Mouse (Mus musculus): ENCODE results near the gene Fam120a. TPM values are rescaled to one million over a fixed set of nuclear protein-coding genes. Genes with fewer than 3 reads are reported as not detected.

The Fam120a gene
- total RNA-seq, 2 experiments from 2014 or later = 127 to 130 TPM

DNA sequence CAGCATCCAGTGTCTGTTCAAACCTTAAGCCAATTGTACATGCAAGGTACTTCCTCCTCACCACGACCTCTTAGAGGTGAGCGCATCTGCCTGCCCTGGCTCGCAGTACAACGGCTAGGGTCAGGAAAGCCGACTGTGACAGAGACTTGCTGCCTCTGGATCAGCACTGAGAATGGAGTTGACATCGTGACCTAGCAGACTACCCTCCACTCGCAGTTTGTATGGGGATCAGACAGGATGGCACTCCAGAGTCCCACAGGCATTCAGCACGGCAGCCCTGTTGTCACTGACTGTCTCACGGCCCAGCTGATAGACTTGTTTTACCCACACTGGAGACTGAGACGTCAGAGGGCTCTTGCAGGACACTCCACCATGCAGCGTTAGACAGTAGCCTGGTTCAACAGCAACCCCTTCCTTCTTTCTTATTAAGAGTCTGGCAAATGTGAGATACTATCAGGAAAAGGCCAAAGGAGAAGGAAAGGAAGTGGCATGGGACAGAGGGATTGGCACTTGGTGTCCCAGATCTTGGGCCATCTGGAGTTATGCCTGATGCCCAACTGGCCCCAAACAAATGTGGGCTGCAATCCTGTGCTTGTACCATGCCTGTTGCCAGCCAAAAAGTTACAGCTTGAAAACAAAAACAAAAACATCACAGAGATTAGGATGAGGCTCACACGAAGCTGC is 103.0 kb downstream of the Fam120a start:
- intact Hi-C loops (cut with DNase I) = no loop called here
- no peak for DNase-seq (ENCODE audit: low spot score in 2 of 2)

DNA sequence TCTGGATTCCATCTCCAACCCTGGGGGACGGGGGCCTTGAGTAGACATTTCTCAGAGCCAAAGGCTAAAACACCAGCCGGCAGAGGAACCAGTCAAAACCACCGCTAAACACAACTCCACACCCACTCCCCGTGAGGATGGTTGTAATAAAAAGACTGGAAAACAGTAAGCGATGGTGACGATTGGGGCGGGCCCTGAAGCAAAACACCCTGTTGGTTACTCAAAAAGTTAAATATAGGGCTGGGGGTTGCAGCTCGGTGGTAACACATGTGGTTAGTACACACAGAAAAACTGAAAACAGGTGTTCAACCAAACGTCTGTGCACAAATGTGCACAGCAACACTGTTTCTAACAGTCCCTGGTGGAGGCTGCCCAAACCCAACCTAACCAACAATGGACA is 104.3 kb downstream of the Fam120a start:
- intact Hi-C loops (cut with DNase I) = no loop called here

DNA sequence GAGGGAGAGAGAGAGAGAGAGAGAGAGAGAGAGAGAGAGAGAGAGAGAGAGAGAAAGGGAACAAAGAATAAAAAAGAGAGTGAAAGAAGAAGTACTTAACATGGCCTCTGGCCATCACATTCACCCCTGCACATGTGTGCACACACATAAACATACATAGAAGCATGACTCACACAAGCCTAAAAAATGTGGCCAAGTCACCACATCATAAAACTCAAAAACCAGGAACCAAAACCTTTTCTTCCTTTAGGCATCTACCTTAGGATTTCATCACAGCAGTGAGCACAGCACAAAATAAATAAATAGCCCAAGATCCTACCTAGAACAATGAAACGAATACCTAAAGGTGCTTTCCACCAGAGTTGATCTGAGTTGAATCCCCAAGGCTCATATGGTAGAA is 105.9 kb downstream of the Fam120a start:
- DNase-seq (ENCODE audit: low spot score in 2 of 2) = no peak
- intact Hi-C loops (cut with DNase I) = no loop called here

More for the DNA sequence above, 104.3 kb downstream of the Fam120a start:
- no peak for DNase-seq (ENCODE audit: low spot score in 2 of 2)

DNA sequence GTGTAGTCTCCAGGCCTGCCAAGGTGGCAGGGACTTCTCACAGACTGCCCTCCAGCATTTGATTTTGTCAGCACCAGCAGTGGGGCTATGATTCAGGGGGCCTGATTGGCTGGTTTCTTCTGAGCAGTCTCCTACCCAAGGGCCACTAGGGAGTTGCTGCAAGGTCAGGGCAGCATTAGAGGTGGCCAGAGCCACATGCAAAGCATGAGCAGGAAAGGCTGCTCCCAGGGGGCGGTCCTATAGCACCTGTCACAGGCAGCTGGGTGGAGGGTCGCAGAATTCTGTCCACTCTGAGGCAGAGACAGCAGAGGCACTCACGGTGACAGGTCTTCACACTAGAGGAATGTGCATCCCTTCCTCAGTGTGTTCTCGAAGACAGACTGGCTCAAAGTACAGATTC is 109.0 kb downstream of the Fam120a start:
- DNase-seq (ENCODE audit: low spot score in 2 of 2) = no peak
- intact Hi-C loops (cut with DNase I) = no loop called here

DNA sequence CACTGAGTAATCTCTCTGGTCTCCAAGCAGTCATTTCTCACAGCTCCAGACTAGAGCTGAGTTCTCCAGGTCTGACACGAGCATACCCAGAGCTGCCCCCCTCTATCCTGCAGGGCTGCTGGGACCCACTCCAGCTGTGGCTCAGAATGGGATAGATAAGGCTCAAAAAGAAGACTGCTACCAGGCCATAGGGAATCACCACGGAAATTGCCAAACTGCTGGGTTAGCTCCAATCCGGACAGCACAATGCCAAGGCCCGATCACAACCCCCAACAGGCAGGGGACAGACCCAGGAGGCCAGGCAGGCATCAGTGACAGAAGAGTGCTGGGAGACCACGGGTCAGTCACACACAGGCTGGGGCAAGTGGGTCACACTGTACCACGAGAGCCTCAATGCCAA is 109.8 kb downstream of the Fam120a start:
- no peak for DNase-seq (ENCODE audit: low spot score in 2 of 2)
- intact Hi-C loops (cut with DNase I) = no loop called here

DNA sequence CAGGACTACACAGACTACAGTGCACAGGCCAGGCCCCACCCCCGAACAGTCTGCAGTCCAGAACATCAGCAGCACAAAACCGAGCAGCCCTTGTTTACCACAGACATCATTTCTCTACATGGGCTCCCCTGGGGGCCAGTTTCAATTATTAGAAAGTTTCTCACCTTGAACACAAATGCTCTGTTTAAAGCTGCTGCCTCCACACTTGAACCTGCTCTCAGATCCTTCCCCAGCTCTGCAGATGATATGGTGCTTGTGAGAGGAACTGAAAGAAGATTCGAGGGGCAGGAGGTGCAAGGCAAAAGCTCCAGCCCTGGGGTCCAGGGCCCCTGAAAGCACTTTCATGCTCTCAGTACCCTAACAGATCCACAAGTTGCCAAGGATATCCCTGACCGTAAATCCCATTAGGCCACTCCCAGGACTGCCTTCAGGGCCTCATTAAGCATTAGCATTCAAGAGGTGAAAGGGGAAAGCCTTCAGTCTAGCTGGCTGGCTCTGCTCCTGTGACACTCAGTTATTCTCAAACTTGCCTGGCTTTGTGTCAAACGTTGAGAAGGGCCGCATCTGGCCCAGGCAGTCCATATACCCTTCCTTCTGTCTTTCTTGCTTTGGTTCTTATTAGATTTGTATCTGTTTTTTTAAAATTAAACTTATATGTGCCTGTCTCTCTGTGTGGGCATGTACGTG is 110.4 kb downstream of the Fam120a start:
- DNase-seq (ENCODE audit: low spot score in 2 of 2) = no peak
- intact Hi-C loops (cut with DNase I) = no loop called here

DNA sequence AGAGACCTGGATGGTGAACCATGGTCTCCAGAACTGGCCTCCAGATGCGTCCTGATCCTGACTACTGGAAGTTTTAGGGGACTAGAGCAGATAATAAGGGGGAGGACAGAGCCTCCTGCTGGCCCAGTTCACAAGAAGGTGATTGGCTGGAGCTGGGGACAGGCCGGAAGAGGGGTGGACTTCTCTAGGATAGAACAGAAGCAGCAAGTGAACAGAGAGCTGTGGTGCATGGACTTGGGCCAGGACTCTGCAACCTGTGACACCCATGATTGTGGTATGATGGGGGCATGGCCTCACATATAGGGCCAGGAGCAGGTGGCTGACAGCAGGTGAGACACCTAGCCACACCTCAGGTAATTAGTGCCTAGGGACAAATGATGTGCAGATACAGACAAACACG is 113.9 kb downstream of the Fam120a start:
- intact Hi-C loops (cut with DNase I) = no loop called here
- DNase-seq (ENCODE audit: low spot score in 2 of 2) = no peak

DNA sequence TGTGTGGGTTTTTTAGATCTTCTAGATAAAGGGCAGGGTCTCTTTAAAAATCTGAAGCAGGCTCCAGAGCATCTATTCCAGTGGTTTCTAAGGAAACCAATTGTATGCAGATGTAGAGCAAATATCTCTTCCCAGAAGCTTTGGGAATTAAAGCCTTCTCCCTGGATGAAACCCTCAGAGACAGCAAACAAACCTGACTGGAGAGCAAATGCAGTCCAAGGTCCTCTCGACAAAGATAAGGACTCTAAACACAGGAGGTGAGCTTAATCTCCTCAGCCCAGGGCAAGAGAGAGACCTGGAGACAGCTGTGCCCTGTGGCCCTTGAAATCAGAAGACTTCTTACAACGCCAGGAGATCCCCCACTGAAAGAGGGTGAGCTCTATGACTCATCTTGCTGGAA is 114.3 kb downstream of the Fam120a start:
- intact Hi-C loops (cut with DNase I) = no loop called here
- DNase-seq (ENCODE audit: low spot score in 2 of 2) = no peak

DNA sequence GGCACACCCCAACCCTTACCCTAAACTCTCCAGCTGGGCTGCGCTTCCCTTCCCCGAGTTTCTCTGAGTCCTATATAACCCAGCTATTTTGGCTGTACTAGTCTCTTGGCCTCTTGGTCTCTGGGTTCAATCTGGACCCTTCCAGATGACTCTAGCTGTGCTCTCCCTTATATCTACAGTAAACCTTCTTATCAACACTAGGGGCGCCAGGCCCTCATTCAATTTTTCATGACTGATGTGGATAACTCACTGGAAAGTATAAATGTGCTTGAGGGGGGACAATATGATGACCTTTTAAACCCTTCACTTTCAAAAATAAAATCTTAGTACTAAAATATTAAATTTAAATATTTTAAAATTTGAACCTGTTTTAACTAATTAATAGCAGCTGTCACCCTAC is 115.0 kb downstream of the Fam120a start:
- intact Hi-C loops (cut with DNase I) = no loop called here
- no peak for DNase-seq (ENCODE audit: low spot score in 2 of 2)

DNA sequence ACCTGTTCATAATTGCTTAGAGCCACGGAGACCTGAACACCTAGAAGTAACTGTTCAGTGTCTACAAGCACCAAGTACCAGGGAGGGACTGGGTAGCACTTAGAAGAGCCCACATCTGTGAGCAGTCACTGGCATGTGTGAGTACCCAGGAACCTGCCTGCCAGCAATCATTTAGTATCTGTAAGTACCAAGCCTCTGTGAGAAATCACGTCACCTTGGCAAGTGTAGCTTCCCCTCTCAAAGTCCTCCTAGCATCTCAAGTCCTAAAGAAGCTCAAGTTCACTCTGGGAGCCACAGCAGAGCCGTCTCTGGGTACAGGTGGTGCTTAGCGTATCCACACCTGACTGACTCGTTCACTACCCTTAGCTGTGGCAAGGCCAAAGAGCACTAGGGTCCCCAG is 116.1 kb downstream of the Fam120a start:
- no peak for DNase-seq (ENCODE audit: low spot score in 2 of 2)
- intact Hi-C loops (cut with DNase I) = no loop called here

DNA sequence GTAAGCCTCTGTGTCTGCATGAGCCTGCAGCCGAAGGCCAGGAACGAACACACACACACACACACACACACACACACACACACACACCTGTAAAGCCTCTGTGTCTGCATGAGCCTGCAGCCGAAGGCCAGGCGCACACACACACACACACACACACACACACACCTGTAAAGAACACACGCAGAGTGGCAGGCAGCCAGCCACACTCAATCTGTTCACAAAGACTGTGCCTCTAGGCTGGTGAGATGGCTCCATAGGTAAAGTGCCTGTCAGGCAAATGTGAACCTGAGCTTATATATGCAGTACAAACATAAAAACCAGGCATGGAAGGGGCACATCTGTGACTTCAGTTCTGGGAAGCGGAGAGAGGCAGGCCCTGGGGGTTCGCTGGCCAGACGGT is 117.0 kb downstream of the Fam120a start:
- intact Hi-C loops (cut with DNase I) = no loop called here
- no peak for DNase-seq (ENCODE audit: low spot score in 2 of 2)

DNA sequence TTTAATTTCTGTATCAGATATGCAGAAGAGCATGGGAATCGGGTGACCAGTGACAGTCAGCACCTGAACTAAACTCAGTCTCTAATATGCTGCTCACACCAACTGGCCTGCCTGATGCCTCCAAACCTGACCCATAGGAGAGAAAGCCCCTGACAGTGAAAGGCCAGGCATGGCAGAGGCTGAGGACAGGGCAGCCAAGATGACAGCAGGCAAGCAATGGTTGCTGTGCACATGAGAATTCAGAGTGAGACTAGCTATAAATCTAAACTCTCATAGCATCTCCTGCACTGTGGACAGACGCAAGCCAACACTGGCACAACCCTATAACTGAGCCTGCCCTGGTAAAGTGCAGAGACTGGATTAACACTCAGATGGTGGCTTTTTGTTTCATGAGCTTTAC is 117.5 kb downstream of the Fam120a start:
- intact Hi-C loops (cut with DNase I) = no loop called here
- no peak for DNase-seq (ENCODE audit: low spot score in 2 of 2)

DNA sequence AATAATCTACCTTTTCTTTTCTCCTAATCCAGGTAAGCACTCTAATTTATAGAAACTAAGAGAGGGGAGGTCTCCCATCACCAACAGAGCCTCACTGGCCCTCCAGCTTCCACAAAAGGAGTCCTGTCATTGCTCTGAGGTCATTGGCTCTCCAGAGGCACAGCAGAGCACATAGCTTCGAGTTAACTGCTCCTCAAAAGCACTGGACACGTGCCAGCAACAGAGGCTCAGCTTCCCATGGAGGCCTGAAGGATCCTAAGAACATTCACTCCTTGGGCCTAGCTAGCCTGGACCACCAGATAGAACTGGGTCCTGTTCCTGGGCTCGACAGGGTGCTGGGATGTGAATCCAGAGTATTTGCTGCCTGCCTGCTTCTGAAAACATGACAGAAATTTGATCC is 118.7 kb downstream of the Fam120a start:
- intact Hi-C loops (cut with DNase I) = no loop called here
- peak in 1 of 2 experiments; percentile 40 for DNase-seq (ENCODE audit: low spot score in 2 of 2)

DNA sequence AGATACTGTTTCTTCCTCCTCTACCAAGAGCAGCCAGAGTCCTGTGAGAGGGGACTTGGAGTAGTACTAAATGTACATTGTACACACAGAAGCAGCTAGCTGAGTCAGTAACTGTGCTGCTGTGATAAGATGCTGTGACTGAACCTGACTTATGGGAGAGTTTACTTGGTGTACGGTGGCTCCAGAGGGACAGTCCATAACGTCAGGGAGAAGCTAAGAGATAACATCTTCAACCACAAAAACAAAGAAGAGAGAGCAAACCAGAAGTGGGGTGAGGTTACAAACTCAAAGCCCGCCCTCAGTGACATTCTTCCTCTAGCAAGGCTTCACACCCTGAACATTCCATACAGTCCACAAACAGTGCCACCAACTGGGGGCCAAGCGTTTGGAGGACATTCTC is 122.5 kb downstream of the Fam120a start:
- no peak for DNase-seq (ENCODE audit: low spot score in 2 of 2)
- intact Hi-C loops (cut with DNase I) = no loop called here

DNA sequence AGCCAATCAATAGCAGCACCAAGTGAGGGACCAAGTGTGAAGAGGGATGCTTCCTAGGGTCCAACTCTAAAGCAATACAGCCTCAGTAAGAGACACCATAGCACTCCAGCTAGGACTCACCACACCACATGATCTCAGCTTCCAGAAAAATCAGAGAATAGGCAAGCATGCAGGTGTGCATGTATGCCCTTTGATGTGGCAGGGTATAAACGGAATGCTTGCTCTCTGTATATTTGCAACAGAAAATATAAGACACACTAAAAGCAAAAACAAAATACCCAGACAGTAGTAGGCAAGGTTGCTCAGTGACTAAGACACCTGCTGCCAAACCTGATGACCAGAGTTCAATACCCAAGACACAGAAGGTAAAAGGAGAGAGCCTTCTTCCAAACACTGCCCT is 124.3 kb downstream of the Fam120a start:
- no peak for DNase-seq (ENCODE audit: low spot score in 2 of 2)
- intact Hi-C loops (cut with DNase I) = no loop called here

DNA sequence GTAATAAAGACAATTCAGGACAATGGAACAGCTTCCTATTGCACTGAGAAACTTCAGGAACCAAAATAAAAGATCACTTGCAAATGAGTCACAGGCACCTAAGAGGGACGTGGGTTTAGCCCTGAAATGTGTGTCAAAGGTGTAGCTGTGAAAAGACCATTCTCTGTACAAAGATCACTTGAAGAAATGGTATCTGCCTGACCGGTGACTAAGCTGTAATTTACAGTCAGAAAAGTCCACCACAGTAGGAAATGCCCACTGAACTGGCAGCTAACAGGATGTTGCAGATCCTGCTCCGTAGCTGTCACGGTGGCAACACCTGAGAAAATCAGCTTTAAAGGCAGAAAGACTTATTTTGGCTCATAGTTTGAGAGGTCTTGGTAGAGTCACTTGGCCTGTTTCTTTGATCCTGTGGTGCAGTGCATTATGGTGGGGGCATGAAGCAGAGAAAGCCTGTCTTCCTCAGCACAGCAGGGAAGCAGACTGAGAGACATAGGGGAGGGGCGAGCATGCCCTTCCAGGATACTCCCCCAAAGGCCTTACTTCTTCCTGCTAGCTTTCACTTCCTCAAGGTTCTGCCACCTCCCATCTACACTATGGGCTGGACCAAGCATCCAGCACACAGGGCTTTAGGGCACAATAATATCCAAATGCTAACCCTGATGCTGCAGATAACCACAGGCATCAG is 125.8 kb downstream of the Fam120a start:
- intact Hi-C loops (cut with DNase I) = no loop called here
- DNase-seq (ENCODE audit: low spot score in 2 of 2) = no peak

DNA sequence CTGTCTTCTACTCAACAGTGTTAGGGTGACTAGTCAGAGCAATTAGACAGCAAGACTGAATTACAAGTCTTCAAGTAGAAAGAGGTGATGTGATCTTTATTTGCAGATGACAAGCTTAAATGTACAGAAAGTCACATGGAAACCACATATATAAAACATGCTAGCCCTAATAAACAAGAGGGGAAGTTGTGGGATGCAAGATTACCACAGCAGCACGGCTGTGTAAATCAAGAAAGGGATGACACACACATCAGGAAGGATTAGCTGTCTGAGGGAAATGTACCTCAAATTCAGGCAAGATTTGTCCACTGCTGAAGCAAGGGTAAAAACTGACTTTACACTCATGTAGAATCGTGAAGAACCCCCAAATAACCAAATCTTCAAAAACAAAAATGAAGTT is 129.5 kb downstream of the Fam120a start:
- intact Hi-C loops (cut with DNase I) = no loop called here

DNA sequence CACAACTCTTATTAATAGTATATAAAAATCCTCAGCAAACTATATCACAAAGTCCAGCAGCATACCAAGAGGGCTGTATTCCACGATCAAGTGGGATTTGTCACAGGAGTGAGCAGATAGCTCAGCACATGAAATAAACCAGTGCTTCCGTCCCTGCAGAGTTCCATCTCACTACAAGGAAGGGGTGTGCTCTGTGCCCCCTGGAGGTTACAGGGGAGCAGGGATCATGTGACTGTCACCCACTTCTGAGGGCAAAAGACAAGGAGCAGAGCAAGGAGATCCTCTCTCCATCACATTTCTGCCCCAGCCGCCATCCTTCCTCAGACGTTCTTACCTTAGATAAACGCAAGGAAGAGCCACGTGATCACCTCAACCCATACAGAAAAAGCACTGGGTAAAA is 130.3 kb downstream of the Fam120a start:
- DNase-seq (ENCODE audit: low spot score in 2 of 2) = no peak
- intact Hi-C loops (cut with DNase I) = no loop called here

More for the DNA sequence above, 129.5 kb downstream of the Fam120a start:
- DNase-seq (ENCODE audit: low spot score in 2 of 2) = no peak

DNA sequence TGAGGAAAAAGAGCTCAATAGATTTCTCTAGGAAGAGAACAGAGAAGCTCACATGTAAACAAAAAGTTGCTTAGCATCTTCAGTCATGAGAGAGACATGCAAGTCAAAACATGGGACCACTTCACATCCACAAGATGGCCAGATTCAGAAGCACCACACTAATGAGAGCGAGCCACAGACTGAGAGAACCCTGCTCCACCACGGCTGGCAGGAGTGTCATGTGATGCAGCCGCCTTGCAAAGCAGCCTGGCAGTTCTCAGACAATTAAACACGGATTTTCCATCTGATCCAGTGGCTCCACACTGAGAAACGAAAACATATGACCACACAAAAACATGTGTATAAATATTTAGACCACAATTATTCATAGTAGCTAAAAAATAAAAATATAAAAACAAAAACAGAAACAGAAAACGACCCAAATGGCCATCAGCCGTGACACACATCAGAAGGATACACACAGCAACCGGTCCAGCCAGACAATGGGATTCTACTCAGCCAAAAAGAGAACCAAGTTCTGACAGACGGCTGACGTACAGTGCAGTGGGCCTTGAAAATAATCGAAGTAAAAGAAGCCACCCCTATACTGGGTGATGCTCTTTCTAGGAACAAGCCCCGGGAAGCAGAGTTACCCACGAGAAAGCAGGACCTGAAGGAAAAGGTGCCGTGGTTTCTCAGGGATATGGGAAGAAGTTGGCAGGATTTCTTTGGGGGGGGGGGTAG is 137.1 kb downstream of the Fam120a start:
- intact Hi-C loops (cut with DNase I) = no loop called here
- DNase-seq (ENCODE audit: low spot score in 2 of 2) = no peak

DNA sequence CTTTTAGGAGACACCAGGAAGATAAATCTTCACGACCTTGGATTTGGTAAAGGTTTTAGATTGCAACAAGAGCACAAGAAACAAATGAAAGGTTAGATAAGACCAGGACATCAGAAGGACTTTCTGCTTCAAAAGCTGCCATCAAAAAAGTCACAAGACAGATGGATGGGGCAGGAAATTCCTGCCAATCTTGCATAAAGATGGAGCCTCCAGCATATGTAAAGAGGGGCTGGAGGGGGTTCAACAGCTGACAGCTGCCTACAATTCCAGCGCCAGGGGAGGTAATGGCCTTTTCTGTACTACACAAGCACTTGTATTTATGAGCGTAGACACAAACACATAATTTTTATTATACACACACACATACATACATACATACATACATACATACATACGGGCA is 138.0 kb downstream of the Fam120a start:
- intact Hi-C loops (cut with DNase I) = no loop called here
- DNase-seq (ENCODE audit: low spot score in 2 of 2) = no peak
